Mouse (Mus musculus): ENCODE results near the gene Wwox.

The Wwox gene

GRCm38 (mm10) chr8:114676918-114677317, 237.5 kb downstream of the Wwox start:
- DNase-seq = no peak

GRCm38 (mm10) chr8:114677551-114678127, 238.2 kb downstream of the Wwox start:
- DNase-seq = no peak

- no peak for DNase-seq
Measured at GRCm38 (mm10) chr8:114679386-114680098, 240.1 kb downstream of the Wwox start.

GRCm38 (mm10) chr8:114681136-114681535, 241.7 kb downstream of the Wwox start:
- no peak for DNase-seq

GRCm38 (mm10) chr8:114682166-114682565, 242.7 kb downstream of the Wwox start:
- DNase-seq = no peak

- DNase-seq = no peak
Measured at GRCm38 (mm10) chr8:114684046-114684702, 244.7 kb downstream of the Wwox start.

GRCm38 (mm10) chr8:114686462-114686861, 247.0 kb downstream of the Wwox start:
- DNase-seq = no peak

- no peak for DNase-seq
Measured at GRCm38 (mm10) chr8:114688732-114689131, 249.3 kb downstream of the Wwox start.

- no peak for DNase-seq
Measured at GRCm38 (mm10) chr8:114694566-114695198, 255.2 kb downstream of the Wwox start.

- DNase-seq = no peak
Measured at GRCm38 (mm10) chr8:114703517-114703916, 264.1 kb downstream of the Wwox start.

- no peak for DNase-seq
Measured at GRCm38 (mm10) chr8:114707538-114708138, 268.2 kb downstream of the Wwox start.

- no peak for DNase-seq
Measured at GRCm38 (mm10) chr8:114715318-114716070, 276.0 kb downstream of the Wwox start.

- no peak for DNase-seq
Measured at GRCm38 (mm10) chr8:114716546-114717255, 277.2 kb downstream of the Wwox start.

- no peak for DNase-seq
Measured at GRCm38 (mm10) chr8:114718821-114719220, 279.4 kb downstream of the Wwox start.

- DNase-seq = no peak
Measured at GRCm38 (mm10) chr8:114722611-114723010, 283.2 kb downstream of the Wwox start.

GRCm38 (mm10) chr8:114731260-114732140, 292.0 kb downstream of the Wwox start:
- no peak for DNase-seq

GRCm38 (mm10) chr8:114743185-114743915, 303.9 kb downstream of the Wwox start:
- DNase-seq = no peak

- no peak for DNase-seq
Measured at GRCm38 (mm10) chr8:114746373-114746772, 306.9 kb downstream of the Wwox start.

- no peak for DNase-seq
Measured at GRCm38 (mm10) chr8:114751376-114752135, 312.1 kb downstream of the Wwox start.
